Mouse (Mus musculus): ENCODE data around the gene Tbcel. TPM values are rescaled to one million over a fixed set of nuclear protein-coding genes. Genes with fewer than 3 reads are reported as not detected.

The Tbcel gene
- polyA plus RNA-seq, 1 experiment from 2014 or later: 10.7 TPM

- Histone ChIP-seq H3K4me1 (no peaks in the 10 kb centered on the region), H3K9me3 (replicated peaks) (no peaks in the 10 kb centered on the region), H3K9ac (no peak overlapping the region), H3K4me3 (no peak overlapping the region), H3K4me2 (no peak overlapping the region), H3K27me3 (replicated peaks) (no peaks in the 10 kb centered on the region), H3K36me3 (no peaks in the 10 kb centered on the region), H3K27ac (no peak overlapping the region)
- WGBS (ENCODE audit: insufficient replicate concordance): 50% methylated on average over 4 of the region's 4 CpGs
- ATAC-seq: no peak
Measured at GRCm38 (mm10) chr9:42512312-42512711, 4.7 kb upstream of the Tbcel start.

DNA sequence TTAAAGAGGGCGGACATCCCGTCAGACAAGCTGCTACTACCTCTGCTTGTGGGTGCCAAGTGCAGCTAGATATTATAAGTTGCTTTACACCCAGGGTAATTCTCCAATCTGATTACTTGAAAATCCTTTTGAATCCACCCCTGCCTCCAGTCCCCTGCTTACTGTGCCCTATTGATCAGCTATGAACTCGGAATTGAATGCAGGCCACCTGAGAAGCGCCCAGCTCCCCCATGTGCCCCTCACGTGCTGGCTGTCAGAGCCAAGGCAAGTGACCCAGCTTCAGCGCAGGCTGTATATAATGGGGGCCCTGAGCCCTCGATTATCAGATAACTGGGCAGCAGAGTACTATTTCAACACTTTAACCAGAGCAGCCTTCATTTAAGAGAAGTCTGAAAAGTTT, 626 bp upstream of the Tbcel start:
- no peaks in the 10 kb centered on the region for H3K36me3 ChIP-seq
- 59% methylated on average over 7 of the region's 7 CpGs for WGBS (ENCODE audit: insufficient replicate concordance)

DNA sequence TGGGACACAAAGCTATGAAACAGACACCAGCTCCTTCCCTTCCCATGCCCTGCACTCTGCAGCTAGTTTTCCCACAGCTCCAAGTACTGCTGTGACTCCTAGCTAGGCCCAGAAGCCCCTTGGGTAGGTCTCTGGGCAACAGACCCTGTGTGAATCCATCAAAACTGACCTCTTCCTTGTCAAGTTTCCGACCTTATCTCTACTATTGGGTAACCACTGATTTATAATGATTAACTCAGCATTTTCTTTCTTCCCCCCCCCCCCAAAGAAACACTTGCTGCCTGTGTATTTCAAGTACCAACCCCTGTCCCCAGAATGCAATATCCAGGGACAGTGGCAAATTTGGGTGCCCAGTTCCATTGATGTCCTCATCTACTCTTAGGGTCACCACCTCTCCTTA, 587 bp downstream of the Tbcel start:
- Histone ChIP-seq H3K27ac (no peak overlapping the region), H3K9ac (no peak overlapping the region), H3K4me1 (no peaks in the 10 kb centered on the region), H3K4me3 (no peak overlapping the region), H3K9me3 (replicated peaks) (no peaks in the 10 kb centered on the region), H3K36me3 (no peaks in the 10 kb centered on the region), H3K4me2 (no peak overlapping the region), H3K27me3 (replicated peaks) (no peaks in the 10 kb centered on the region)
- ATAC-seq: no peak; the same call in 1 of the 2 replicates
- 23% methylated on average over 1 of the region's 1 CpGs for WGBS (ENCODE audit: insufficient replicate concordance)

More for the DNA sequence above, 626 bp upstream of the Tbcel start:
- ATAC-seq: no peak
- Histone ChIP-seq H3K4me3 (no peak overlapping the region), H3K4me2 (no peak overlapping the region), H3K27me3 (replicated peaks) (no peaks in the 10 kb centered on the region), H3K27ac (no peak overlapping the region), H3K9me3 (replicated peaks) (no peaks in the 10 kb centered on the region), H3K4me1 (no peaks in the 10 kb centered on the region), H3K9ac (no peak overlapping the region)

DNA sequence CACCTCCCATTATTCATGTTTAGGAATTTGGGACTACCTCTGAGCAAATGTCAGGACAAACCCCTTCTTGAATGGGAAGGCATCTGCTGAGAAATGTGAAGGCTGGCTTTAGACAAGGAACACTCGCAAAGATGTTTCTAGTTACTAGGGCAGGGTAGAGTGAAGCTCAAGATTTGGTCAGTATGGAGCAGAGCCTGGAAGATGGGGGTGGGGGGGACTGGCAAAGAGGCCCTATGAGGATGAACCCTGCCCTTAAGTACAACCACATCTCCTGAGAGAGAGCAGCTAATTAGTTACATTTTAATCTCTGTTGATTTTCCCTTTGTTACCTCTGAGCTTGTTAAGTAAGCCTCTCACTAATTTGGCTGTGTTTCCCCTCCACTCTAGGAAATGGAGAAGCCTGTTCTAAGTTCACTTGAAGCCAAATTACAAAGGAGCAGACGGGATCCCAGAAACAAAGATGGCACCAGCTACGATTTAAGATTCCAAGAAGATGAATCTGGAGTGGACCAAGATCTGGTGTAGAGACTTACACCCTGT, 2.6 kb downstream of the Tbcel start:
- ATAC-seq: no peak
- no peak overlapping the region for H3K9ac ChIP-seq

DNA sequence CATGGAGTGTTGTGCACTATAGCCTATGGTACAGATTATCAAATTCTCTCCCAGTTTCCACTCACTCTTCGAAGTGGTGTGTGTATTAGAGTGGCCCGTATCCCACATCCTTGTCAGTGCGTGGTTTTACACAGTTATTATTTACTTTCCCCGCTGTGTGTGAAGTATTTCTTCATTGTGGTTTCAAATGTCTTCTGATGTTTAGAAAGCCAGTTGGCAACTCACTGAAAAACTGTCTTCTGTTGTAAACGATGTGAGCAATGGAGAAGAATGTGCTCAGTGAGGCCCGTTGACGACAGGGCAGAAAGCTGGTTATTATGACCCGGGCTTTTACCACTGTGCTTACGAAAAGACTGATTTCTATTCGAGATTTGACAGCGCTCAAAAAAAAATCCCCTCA, 3.0 kb downstream of the Tbcel start:
- Histone ChIP-seq H3K36me3 (no peaks in the 10 kb centered on the region), H3K27ac (no peak overlapping the region), H3K9me3 (replicated peaks) (no peaks in the 10 kb centered on the region), H3K4me2 (no peak overlapping the region), H3K9ac (no peak overlapping the region), H3K4me3 (no peak overlapping the region), H3K27me3 (replicated peaks) (no peaks in the 10 kb centered on the region), H3K4me1 (no peaks in the 10 kb centered on the region)
- no peak for ATAC-seq
- 71% methylated on average over 11 of the region's 11 CpGs for WGBS (ENCODE audit: insufficient replicate concordance)

More for the DNA sequence above, 2.6 kb downstream of the Tbcel start:
- H3K27me3 ChIP-seq (replicated peaks): no peaks in the 10 kb centered on the region
- WGBS (ENCODE audit: insufficient replicate concordance): 67% methylated on average over 3 of the region's 3 CpGs
- H3K4me2 ChIP-seq: no peak overlapping the region
- no peaks in the 10 kb centered on the region for H3K4me1 ChIP-seq
- no peak overlapping the region for H3K4me3 ChIP-seq
- H3K27ac ChIP-seq: no peak overlapping the region
- no peaks in the 10 kb centered on the region for H3K9me3 ChIP-seq (replicated peaks)
- no peaks in the 10 kb centered on the region for H3K36me3 ChIP-seq

GRCm38 (mm10) chr9:42503709-42504108, 3.9 kb downstream of the Tbcel start:
- no peaks in the 10 kb centered on the region for H3K36me3 ChIP-seq
- no peak overlapping the region for H3K9ac ChIP-seq
- ATAC-seq: no peak
- 77% methylated on average over 4 of the region's 4 CpGs for WGBS (ENCODE audit: insufficient replicate concordance)
- H3K4me3 ChIP-seq: no peak overlapping the region
- no peaks in the 10 kb centered on the region for H3K9me3 ChIP-seq (replicated peaks)
- no peaks in the 10 kb centered on the region for H3K27me3 ChIP-seq (replicated peaks)
- no peak overlapping the region for H3K27ac ChIP-seq
- no peaks in the 10 kb centered on the region for H3K4me1 ChIP-seq
- H3K4me2 ChIP-seq: no peak overlapping the region

GRCm38 (mm10) chr9:42496296-42496695, 11.3 kb downstream of the Tbcel start:
- 30% methylated on average over 2 of the region's 2 CpGs for WGBS (ENCODE audit: insufficient replicate concordance)
- H3K4me1 ChIP-seq: no peaks in the 10 kb centered on the region
- no peak overlapping the region for H3K9ac ChIP-seq
- H3K27ac ChIP-seq: no peak overlapping the region
- no peaks in the 10 kb centered on the region for H3K36me3 ChIP-seq
- H3K9me3 ChIP-seq (replicated peaks): 0 out of 2 replicates have a peak, but pooled peaks cover 3% of the 10 kb centered on the region
- no peak for ATAC-seq
- no peak overlapping the region for H3K4me3 ChIP-seq
- no peaks in the 10 kb centered on the region for H3K27me3 ChIP-seq (replicated peaks)
- H3K4me2 ChIP-seq: no peak overlapping the region

DNA sequence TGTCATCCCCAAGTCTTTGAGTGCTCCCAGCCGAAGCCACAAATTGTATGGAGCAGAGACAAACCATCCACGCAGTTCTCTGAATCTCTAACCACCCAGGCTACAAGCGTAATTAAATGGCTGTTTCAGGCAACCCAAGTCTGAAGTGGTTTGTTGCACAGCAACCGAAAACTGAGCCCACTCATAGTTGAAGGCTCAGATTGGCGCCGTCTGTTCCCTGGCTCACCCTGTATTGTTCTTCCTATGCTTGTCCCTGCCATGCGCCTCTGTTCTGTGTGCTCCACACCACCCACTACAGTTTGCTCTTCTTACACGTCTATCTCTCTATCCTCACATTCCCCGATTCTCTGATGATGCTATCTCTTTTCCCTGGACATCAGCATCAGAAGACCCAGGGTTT, 15.8 kb downstream of the Tbcel start:
- Histone ChIP-seq H3K27me3 (replicated peaks) (no peaks in the 10 kb centered on the region; the same call in none of the 2 replicates), H3K9ac (no peak overlapping the region), H3K27ac (no peak overlapping the region), H3K4me3 (no peak overlapping the region), H3K9me3 (replicated peaks) (0 out of 2 replicates have a peak, but pooled peaks cover 2% of the 10 kb centered on the region), H3K36me3 (no peaks in the 10 kb centered on the region), H3K4me1 (no peaks in the 10 kb centered on the region), H3K4me2 (no peak overlapping the region)
- no peak for ATAC-seq
- 77% methylated on average over 9 of the region's 9 CpGs for WGBS (ENCODE audit: insufficient replicate concordance)

DNA sequence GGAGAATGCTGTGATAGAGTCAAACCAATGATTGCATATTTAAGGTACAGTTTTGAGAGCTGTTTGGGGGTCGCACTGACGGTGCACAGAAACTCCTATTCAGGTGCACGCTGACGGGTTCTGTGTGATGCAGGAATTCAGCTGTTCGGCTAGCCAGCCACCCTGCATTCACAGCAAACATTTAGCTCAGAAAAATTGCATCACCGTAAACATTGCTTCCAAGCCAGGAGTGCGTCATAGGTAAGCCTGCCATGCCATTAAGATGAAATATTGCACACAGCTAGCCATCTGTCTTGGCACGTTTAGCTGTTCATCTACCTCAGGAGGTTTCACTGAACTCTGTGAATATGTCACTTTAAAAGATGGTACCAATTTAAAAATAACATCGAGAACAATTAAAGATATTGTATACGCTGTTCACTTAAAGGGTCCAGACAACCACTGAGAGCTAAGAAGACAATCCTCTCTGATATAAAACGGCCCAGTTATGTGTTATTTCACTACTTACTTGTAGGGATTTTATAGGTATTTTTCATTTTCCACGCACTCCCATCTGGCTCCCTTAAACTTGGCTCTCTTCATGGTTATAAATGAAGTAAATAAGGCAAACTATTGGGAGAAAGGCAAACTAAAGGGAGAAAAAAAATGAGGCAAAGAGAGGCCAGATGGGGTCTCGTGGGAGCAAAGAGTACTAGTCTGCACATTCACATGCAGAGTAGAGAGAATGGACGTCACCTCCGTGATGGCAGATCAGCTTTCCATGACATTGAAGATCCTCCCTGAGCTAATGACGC, 16.8 kb downstream of the Tbcel start:
- Histone ChIP-seq H3K4me1 (no peaks in the 10 kb centered on the region), H3K9me3 (replicated peaks) (no peaks in the 10 kb centered on the region), H3K36me3 (no peaks in the 10 kb centered on the region), H3K4me3 (no peak overlapping the region), H3K27me3 (replicated peaks) (no peaks in the 10 kb centered on the region; the same call in none of the 2 replicates), H3K9ac (no peak overlapping the region), H3K4me2 (no peak overlapping the region), H3K27ac (no peak overlapping the region)
- ATAC-seq: no peak
- WGBS (ENCODE audit: insufficient replicate concordance): 74% methylated on average over 16 of the region's 16 CpGs

DNA sequence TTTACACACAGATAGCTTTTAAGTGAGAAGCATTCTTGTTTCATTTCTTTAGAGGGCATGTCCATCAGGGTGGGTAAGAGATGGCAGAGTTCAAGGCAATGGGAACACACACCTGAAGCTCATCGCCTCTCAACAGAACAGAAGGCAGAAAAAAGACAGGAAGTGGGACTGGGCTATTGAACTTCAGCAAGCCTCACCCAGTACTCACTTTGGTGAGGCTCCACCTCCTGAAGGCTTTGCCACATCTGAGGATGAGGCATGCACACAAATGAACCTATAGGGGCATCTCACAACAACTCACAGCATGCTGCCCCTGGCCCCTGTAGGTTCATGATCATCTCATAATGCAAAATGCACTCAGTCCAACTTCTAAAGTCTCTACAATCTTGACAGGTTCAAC, 19.5 kb downstream of the Tbcel start:
- no peaks in the 10 kb centered on the region for H3K36me3 ChIP-seq
- ATAC-seq: no peak
- H3K4me2 ChIP-seq: no peak overlapping the region
- no peak overlapping the region for H3K9ac ChIP-seq
- 61% methylated on average over 1 of the region's 1 CpGs for WGBS (ENCODE audit: insufficient replicate concordance)
- H3K4me1 ChIP-seq: no peaks in the 10 kb centered on the region
- no peaks in the 10 kb centered on the region for H3K9me3 ChIP-seq (replicated peaks)
- H3K27me3 ChIP-seq (replicated peaks): no peaks in the 10 kb centered on the region; the same call in none of the 2 replicates
- no peak overlapping the region for H3K4me3 ChIP-seq
- no peak overlapping the region for H3K27ac ChIP-seq

GRCm38 (mm10) chr9:42486913-42487312, 20.7 kb downstream of the Tbcel start:
- no peak for ATAC-seq
- Histone ChIP-seq H3K4me3 (no peak overlapping the region), H3K27me3 (replicated peaks) (no peaks in the 10 kb centered on the region; the same call in none of the 2 replicates), H3K36me3 (no peaks in the 10 kb centered on the region), H3K9me3 (replicated peaks) (no peaks in the 10 kb centered on the region), H3K9ac (no peak overlapping the region), H3K4me2 (no peak overlapping the region), H3K27ac (no peak overlapping the region), H3K4me1 (no peaks in the 10 kb centered on the region)
- 54% methylated on average over 4 of the region's 4 CpGs for WGBS (ENCODE audit: insufficient replicate concordance)

DNA sequence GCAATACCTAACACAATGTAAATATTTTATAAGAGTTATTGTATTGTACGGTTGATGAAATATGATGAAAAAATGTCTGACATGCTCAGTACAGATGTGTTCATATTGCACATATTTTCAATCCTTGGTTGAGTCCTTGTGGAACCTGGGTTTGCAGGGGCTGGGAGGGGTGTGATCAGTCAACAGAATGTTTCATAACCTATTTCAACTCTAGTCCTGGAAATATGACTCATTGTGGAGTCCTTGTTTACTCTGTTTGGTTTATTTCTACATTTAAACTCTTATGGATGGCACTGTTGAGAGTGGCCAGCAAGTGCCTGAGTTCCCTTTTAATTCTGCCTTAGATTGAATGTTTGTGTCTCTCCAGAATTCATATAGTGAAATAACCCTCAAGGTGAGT, 22.9 kb downstream of the Tbcel start:
- Histone ChIP-seq H3K4me3 (no peak overlapping the region), H3K36me3 (no peaks in the 10 kb centered on the region), H3K4me2 (no peak overlapping the region), H3K4me1 (no peaks in the 10 kb centered on the region), H3K9me3 (replicated peaks) (no peaks in the 10 kb centered on the region), H3K27ac (no peak overlapping the region), H3K27me3 (replicated peaks) (no peaks in the 10 kb centered on the region; the same call in none of the 2 replicates), H3K9ac (no peak overlapping the region)
- no peak for ATAC-seq
- WGBS (ENCODE audit: insufficient replicate concordance): 83% methylated on average over 1 of the region's 1 CpGs
